Mouse (Mus musculus) liver, embryonic 14.5 days (tissue): ENCODE measurements around the gene Gm4553.
"Not testable (repeated sequence)": the region's sequence is repeated elsewhere in the genome, so short reads cannot be mapped to it uniquely, and the experiment has no call there.

Experiments used
- CTCF ChIP-seq: IDR thresholded peaks from 2 replicates; pipeline ENCODE4 v1.5.1; 2016; ENCODE audit warnings: antibody characterized with exemption, low read depth, control low read depth
- EP300 ChIP-seq: IDR thresholded peaks from 2 replicates; pipeline ENCODE4 v1.6.1; 2016; ENCODE audit warnings: antibody characterized with exemption, low read depth

- not testable (repeated sequence) for TF ChIP-seq CTCF, EP300
Observed at GRCm38 (mm10) chr7:142165639-142166038, at the start of gene Gm4553.
